Mouse (Mus musculus): ENCODE measurements around the gene Sh3pxd2b. TPM values are rescaled to one million over a fixed set of nuclear protein-coding genes. Genes with fewer than 3 reads are reported as not detected.

Sh3pxd2b gene
- total and polyA plus RNA-seq, 2 experiments from 2014 or later, result 7.4 to 35.9 TPM

DNA sequence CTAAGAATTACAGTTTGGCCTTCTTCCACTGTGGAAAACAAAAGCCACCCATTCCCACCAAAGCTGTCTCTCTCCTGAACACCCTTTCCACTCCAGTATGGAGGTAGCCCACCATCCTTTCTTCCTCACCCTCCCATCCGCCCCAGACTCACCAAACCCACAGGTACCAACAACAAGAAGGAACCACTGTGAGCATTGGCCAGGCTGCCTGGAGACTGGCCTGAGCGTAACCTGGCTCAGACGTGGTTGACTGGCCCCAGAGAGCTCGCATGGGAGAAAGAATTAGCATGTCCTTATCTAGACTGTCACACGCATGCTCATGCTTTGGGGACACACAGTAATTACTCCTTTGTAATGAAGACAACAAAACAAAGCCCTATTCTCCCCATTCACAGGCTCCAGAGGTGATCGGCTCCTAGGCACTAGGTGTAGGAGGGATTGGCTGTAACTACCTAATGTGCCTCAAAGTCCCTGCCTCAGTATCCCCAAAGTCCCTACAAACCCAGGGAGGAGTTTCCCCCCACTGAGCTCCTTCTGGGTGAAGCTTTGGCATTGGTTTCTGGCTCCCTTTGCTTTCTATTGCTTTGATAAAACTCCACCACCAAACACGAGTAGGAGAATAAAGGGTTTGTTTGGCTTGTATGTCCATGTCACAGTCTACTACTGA is 36.6 kb downstream of the Sh3pxd2b start:
- Histone ChIP-seq H3K9me3 (ENCODE audit: low read length) (no peaks in the 10 kb centered on the region), H3K4me1 (ENCODE audit: insufficient read depth) (no peaks in the 10 kb centered on the region), H3K27ac (ENCODE audit: low read depth, low read length) (0 out of 2 replicates have a peak overlapping the region, but pooled peaks have one; percentile 15), H3K36me3 (ENCODE audit: insufficient read depth) (peaks cover 28% of the 10 kb centered on the region; the same call in 1 of the 2 replicates), H3K4me2 (ENCODE audit: low read depth) (no peak overlapping the region), H3K4me3 (ENCODE audit: low read depth, low read length) (no peak overlapping the region), H3K9ac (no peak overlapping the region), H3K27me3 (ENCODE audit: insufficient read depth, low read length) (no peaks in the 10 kb centered on the region)
- TF ChIP-seq CTCF (IDR thresholded peaks at IDR 0.05; ENCODE audit: low read depth), result no peak
- peak; percentile 23; the same call in 1 of the 2 replicates for ATAC-seq
- no peak for DNase-seq
- 29% methylated on average over 7 of the region's 7 CpGs for WGBS

DNA sequence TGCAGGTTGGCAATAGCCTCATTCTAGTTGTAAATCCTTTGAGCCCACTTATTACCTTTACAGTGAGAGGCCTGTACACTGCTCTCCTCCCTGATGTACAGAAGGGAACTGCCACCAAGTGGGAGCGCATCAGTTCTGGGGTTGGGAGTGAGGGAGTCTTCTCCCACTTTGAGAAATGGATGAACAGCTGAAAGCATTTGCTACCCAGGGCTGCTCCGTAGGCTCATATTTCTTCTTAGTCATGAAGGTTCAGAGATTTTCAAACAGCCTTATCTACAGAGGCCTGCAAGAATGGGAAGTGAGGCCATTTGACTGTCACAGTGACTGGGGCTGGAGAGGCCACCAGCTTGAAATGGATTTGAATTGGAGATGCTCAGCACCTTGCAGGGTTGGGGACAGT is 38.4 kb downstream of the Sh3pxd2b start:
- Histone ChIP-seq H3K4me2 (ENCODE audit: low read depth) (no peak overlapping the region), H3K27ac (ENCODE audit: low read depth, low read length) (no peak overlapping the region), H3K27me3 (ENCODE audit: insufficient read depth, low read length) (no peaks in the 10 kb centered on the region), H3K4me3 (ENCODE audit: low read depth, low read length) (no peak overlapping the region), H3K9ac (no peak overlapping the region), H3K36me3 (ENCODE audit: insufficient read depth) (peaks cover 28% of the 10 kb centered on the region; the same call in 1 of the 2 replicates), H3K9me3 (ENCODE audit: low read length) (no peaks in the 10 kb centered on the region), H3K4me1 (ENCODE audit: insufficient read depth) (no peaks in the 10 kb centered on the region)
- ATAC-seq, result no peak
- no peak for DNase-seq
- TF ChIP-seq CTCF (IDR thresholded peaks at IDR 0.05; ENCODE audit: low read depth), result no peak
- 94% methylated on average over 2 of the region's 2 CpGs for WGBS

DNA sequence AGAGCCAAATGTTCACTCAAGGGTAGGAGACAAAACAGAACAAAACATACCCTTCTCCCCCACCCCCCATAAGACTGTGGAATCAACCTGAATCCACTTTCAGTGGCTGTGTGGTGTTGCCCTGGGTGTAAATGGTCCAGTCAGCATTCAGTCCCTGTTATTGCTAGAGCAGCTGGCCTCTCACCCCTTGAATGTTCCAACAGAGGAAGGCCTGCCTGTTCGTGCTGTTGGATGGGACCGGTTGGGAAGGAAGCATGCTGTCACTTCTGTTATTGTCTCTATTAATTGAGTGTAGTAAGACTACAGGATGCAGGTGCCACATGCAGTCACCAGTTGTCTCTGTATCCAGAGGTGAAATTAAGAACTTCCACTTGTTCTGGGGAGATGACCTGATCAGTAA is 40.4 kb downstream of the Sh3pxd2b start:
- Histone ChIP-seq H3K4me3 (ENCODE audit: low read depth, low read length) (no peak overlapping the region), H3K4me2 (ENCODE audit: low read depth) (no peak overlapping the region), H3K9me3 (ENCODE audit: low read length) (no peaks in the 10 kb centered on the region), H3K36me3 (ENCODE audit: insufficient read depth) (peaks cover 22% of the 10 kb centered on the region), H3K27me3 (ENCODE audit: insufficient read depth, low read length) (no peaks in the 10 kb centered on the region), H3K4me1 (ENCODE audit: insufficient read depth) (no peaks in the 10 kb centered on the region), H3K27ac (ENCODE audit: low read depth, low read length) (no peak overlapping the region), H3K9ac (no peak overlapping the region)
- 78% methylated on average over 2 of the region's 2 CpGs for WGBS
- ATAC-seq, result no peak
- TF ChIP-seq CTCF (IDR thresholded peaks at IDR 0.05; ENCODE audit: low read depth), result no peak
- DNase-seq, result no peak

DNA sequence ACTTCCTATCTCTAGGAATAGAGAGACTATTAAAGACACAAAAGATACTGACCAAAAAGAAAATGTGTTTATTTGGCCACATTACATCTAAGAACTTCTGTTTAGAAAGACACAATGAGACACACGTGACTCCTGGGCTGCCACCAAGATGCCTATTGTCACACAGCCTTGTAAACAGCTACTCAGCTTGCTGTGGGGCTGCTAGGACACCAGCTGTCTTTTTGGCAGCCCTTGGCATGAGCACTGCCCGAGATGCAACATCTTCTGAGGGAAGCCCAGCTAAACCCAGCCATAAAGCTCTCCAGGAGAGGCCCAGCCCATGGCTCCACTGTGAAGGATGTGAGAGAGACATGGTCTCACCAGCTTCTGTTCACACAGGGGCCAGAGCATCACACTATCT is 45.5 kb downstream of the Sh3pxd2b start:
- no peak overlapping the region for H3K9ac ChIP-seq
- no peaks in the 10 kb centered on the region for H3K4me1 ChIP-seq (ENCODE audit: insufficient read depth)
- ATAC-seq (no peak), DNase-seq (no peak)
- no peak overlapping the region for H3K4me3 ChIP-seq (ENCODE audit: low read depth, low read length)
- 48% methylated on average over 2 of the region's 2 CpGs for WGBS
- peaks cover 22% of the 10 kb centered on the region for H3K36me3 ChIP-seq (ENCODE audit: insufficient read depth)
- no peaks in the 10 kb centered on the region for H3K9me3 ChIP-seq (ENCODE audit: low read length)
- H3K27me3 ChIP-seq (ENCODE audit: insufficient read depth, low read length), result no peaks in the 10 kb centered on the region
- H3K4me2 ChIP-seq (ENCODE audit: low read depth), result no peak overlapping the region
- no peak for TF ChIP-seq CTCF (IDR thresholded peaks at IDR 0.05; ENCODE audit: low read depth)
- H3K27ac ChIP-seq (ENCODE audit: low read depth, low read length), result no peak overlapping the region

DNA sequence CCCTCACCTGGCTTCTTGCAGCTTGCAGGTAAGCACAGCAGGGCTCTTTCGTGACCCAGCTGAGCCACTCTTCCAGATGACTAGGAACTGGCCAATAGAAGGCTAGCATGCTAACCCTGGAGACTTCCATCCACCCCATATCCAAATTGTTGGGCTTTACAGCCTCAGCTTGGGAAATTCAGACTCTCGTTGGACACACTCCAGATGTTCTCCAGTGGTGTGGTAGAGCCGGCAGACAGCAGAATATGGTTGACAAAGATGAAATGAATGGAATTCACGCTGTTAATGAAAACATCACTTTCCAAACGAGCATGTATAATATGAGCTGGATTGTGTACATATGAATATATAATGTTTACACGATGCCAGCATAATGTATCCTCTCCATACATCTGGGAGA is 48.2 kb downstream of the Sh3pxd2b start:
- Histone ChIP-seq H3K36me3 (ENCODE audit: insufficient read depth) (peaks cover 19% of the 10 kb centered on the region), H3K4me1 (ENCODE audit: insufficient read depth) (no peaks in the 10 kb centered on the region), H3K9me3 (ENCODE audit: low read length) (no peaks in the 10 kb centered on the region), H3K27me3 (ENCODE audit: insufficient read depth, low read length) (no peaks in the 10 kb centered on the region), H3K9ac (no peak overlapping the region), H3K27ac (ENCODE audit: low read depth, low read length) (no peak overlapping the region), H3K4me3 (ENCODE audit: low read depth, low read length) (no peak overlapping the region), H3K4me2 (ENCODE audit: low read depth) (no peak overlapping the region)
- DNase-seq, result no peak
- 82% methylated on average over 6 of the region's 6 CpGs for WGBS
- no peak for ATAC-seq
- no peak for TF ChIP-seq CTCF (IDR thresholded peaks at IDR 0.05; ENCODE audit: low read depth)

DNA sequence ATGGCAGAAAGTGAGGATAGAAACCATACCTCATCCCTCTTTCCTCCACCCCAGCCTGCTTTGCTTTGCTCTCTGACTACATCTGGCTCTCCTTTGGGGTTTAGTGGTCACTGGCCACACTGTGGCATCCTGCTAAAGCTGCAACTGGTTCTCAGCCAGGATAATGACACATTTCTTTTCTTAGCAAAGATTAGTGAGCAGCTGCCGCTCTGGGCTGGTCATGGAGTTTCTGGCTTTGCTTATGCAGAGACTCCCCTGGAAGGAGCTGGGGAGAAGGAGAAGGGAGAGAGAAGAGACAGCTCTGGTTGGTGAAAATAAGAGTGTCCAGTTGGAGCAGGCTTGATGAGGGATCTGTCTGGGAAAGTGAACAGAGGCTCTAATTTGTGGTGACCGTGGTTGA is 50.8 kb downstream of the Sh3pxd2b start:
- H3K27ac ChIP-seq (ENCODE audit: low read depth, low read length), result no peak overlapping the region
- no peak for TF ChIP-seq CTCF (IDR thresholded peaks at IDR 0.05; ENCODE audit: low read depth)
- WGBS, result 70% methylated on average over 2 of the region's 2 CpGs

DNA sequence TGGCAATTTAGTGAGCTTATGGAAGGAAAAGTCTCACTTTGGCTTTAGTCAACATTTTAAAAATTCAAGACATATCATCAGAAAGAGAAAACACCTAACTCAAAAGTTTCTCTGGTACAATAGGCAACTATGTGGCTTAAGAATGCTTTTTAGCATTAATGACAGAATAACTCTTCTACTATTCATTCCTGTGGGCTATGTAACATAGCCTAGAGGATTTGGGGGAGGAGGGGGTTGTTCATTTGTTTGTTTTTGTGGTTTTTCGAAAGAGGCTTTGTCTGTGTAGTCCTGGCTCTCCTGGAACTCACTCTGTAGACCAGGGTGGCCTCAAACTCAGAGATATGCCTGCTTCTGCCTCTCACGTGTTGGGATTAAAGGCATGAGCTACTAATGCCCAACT is 51.6 kb downstream of the Sh3pxd2b start:
- 85% methylated on average over 2 of the region's 2 CpGs for WGBS
- Histone ChIP-seq H3K36me3 (ENCODE audit: insufficient read depth) (peaks cover 15% of the 10 kb centered on the region), H3K27ac (ENCODE audit: low read depth, low read length) (no peak overlapping the region), H3K27me3 (ENCODE audit: insufficient read depth, low read length) (no peaks in the 10 kb centered on the region), H3K4me2 (ENCODE audit: low read depth) (no peak overlapping the region), H3K4me1 (ENCODE audit: insufficient read depth) (no peaks in the 10 kb centered on the region), H3K9me3 (ENCODE audit: low read length) (no peaks in the 10 kb centered on the region), H3K9ac (no peak overlapping the region), H3K4me3 (ENCODE audit: low read depth, low read length) (no peak overlapping the region)
- ATAC-seq, result no peak
- no peak for TF ChIP-seq CTCF (IDR thresholded peaks at IDR 0.05; ENCODE audit: low read depth)
- DNase-seq, result no peak

More for the DNA sequence above, 50.8 kb downstream of the Sh3pxd2b start:
- DNase-seq, result no peak
- no peaks in the 10 kb centered on the region for H3K4me1 ChIP-seq (ENCODE audit: insufficient read depth)
- H3K4me3 ChIP-seq (ENCODE audit: low read depth, low read length), result no peak overlapping the region
- H3K9me3 ChIP-seq (ENCODE audit: low read length), result no peaks in the 10 kb centered on the region
- peaks cover 19% of the 10 kb centered on the region for H3K36me3 ChIP-seq (ENCODE audit: insufficient read depth)
- no peaks in the 10 kb centered on the region for H3K27me3 ChIP-seq (ENCODE audit: insufficient read depth, low read length)
- no peak for ATAC-seq
- H3K9ac ChIP-seq, result no peak overlapping the region
- no peak overlapping the region for H3K4me2 ChIP-seq (ENCODE audit: low read depth)
